Mouse (Mus musculus): Measurements from ENCODE around the gene Dyrk3.

The Dyrk3 gene

DNA sequence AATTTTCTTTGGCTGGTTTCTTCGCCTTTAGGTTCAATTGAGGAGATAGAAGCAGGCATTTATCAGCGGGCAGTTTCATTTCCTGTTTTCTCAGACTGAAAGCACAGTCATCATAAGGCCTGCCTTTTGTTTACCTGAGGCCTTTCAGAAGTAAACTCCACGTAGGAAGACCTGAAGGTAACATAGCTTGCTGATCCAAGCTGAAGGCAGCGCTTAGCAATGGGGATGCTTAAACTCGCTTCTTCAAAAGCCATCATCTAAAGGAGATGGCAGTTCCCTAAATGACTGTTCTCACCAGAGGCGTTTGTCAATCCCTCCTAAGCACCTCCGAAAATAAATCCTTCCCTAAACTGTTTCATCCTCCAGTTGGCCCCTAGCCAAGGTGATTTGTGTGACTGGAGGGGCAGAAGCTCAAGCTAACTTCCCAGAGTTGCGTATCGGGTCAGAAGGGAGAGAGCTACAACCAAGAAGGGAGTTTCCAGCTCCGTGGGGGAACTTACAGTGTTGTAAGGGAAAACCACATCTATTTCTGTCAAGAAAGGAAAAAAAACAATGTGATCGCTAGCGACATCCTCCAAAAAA, 27.5 kb downstream of the Dyrk3 start:
- DNase-seq (ENCODE audit: low spot score): no peak

GRCm38 (mm10) chr1:131107575-131108308, 30.4 kb downstream of the Dyrk3 start:
- DNase-seq (ENCODE audit: low spot score): no peak

- DNase-seq (ENCODE audit: low spot score): no peak
These were observed 34.2 kb downstream of the Dyrk3 start for GRCm38 (mm10) chr1:131103776-131104424.

DNA sequence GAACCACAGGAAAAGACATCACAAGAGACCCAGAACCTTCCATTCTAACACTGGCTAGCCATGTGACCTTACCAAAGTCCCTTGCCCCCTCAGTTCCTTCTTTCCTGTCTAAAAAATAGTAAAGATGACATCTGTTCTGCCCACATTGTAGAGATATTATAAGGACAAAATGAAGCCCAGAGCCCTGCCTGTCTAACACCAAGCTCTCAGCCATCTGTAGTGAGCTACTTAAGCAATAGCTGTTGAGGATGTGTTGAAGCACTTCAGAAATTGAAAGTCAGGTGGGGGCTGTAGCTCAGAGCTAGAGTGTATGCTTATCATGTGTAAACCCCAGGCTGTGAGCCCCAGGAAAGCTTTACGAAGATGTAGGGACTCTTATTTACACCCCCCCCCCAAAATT, 37.3 kb downstream of the Dyrk3 start:
- no peak for DNase-seq (ENCODE audit: low spot score)

DNA sequence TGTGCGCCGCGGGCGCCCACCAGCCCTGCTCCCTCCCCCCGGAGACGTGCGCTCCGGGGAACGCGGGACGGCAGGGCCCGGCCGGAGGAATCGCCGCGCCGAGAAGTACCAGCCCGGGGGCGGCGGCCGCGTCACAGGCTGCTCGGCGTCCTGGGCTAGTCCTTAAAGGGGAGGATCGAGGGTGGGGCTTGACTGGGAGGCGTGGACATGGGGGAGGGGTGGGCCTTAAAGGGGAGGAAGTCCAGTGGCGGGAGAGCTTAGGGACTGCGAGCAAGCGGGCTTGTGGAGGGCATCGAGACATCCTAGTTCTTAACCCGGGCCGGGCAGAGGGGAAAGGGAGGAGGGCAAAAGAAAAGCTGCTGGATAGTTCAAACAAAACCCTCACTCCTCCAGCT, 40.4 kb downstream of the Dyrk3 start, which contains the start of gene Mapkapk2:
TSS of gene Mapkapk2 (minus strand) at position 127 of the 395 bp plus-strand sequence.
- DNase-seq (ENCODE audit: low spot score): peak; percentile 87

- DNase-seq (ENCODE audit: low spot score): peak; percentile 40
These were observed 41.1 kb downstream of the Dyrk3 start for GRCm38 (mm10) chr1:131096803-131097699.

GRCm38 (mm10) chr1:131096132-131096695, 41.9 kb downstream of the Dyrk3 start:
- no peak for DNase-seq (ENCODE audit: low spot score)

DNA sequence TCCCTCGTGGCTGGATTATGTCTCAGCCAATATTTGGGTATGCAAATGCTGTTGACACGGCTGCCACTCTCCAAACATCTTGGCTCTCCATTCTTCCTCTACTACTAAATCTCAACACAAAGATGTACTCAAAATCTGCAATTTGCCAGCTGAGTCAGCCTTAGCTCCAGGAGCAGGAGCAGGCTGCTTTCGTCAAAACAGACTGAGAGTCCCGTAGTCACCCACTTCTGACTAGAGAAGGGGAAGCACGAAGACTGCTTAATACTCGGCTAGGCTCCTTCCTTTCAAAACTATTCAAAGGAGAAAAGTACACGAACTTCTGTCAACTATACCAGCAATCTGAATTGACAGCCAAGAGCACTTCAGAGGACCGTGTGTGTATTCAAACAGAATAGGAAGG, 42.6 kb downstream of the Dyrk3 start:
- DNase-seq (ENCODE audit: low spot score): no peak

- DNase-seq (ENCODE audit: low spot score): no peak
These were observed 44.3 kb downstream of the Dyrk3 start for GRCm38 (mm10) chr1:131093889-131094288.

GRCm38 (mm10) chr1:131092846-131093245, 45.3 kb downstream of the Dyrk3 start:
- no peak for DNase-seq (ENCODE audit: low spot score)

DNA sequence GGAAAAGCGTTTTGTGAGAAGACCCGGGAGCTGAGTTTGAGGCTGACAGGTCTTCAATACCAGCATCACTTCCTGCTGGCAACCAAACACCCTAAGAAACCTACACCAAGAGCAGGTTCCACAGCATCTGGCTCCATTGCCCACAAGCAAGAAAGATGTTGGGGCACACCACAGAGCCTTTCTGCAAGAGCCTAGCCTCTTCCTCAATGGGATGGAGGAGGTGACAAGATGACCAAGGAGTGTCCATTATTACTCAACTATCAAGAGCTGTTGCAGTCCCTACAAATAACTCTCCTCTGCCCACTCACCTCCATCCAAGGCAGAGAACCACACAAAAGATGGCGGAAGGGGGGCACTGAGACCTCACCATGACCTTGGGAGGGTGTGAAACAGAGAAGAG, 46.0 kb downstream of the Dyrk3 start:
- DNase-seq (ENCODE audit: low spot score): no peak

DNA sequence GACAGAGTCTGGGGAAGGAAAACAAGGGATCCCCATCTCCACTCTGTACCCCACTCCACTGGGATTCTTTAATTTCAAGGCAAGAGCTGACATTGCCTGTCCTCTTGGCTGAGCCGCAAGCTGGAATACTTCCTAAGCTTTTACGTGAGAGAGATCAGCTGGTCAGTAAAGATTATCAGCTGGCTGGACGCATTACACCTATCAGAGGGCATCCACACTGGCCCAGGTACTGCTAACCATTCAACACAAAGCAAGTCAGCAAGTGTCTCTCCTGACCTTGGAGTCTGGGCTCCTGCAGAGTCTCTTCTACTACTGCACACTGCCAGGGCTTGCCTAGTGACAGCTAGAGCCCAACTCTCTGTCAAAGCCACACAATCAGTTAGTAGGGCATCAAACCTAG, 46.7 kb downstream of the Dyrk3 start:
- no peak for DNase-seq (ENCODE audit: low spot score)

GRCm38 (mm10) chr1:131090877-131091276, 47.3 kb downstream of the Dyrk3 start:
- DNase-seq (ENCODE audit: low spot score): no peak

DNA sequence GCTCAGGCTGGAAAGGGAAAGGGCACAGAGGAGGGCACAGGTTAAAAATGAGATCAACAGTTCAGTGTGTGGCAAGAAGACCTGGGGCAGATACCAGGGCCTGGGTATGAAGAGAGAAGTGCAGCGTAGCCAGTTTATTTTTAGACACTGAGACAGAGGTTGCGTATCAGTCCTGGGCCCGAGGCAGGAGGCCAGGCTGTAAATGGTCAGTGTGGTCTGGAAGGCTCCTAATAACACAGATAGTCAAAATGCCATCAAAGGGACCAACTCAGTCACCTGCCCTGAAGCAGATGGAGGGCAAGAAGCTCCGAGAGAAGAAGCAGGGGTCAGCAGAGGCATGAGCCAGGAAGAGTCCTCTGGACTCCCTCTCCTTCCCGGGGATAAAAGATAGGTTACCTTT, 47.9 kb downstream of the Dyrk3 start:
- no peak for DNase-seq (ENCODE audit: low spot score)

DNA sequence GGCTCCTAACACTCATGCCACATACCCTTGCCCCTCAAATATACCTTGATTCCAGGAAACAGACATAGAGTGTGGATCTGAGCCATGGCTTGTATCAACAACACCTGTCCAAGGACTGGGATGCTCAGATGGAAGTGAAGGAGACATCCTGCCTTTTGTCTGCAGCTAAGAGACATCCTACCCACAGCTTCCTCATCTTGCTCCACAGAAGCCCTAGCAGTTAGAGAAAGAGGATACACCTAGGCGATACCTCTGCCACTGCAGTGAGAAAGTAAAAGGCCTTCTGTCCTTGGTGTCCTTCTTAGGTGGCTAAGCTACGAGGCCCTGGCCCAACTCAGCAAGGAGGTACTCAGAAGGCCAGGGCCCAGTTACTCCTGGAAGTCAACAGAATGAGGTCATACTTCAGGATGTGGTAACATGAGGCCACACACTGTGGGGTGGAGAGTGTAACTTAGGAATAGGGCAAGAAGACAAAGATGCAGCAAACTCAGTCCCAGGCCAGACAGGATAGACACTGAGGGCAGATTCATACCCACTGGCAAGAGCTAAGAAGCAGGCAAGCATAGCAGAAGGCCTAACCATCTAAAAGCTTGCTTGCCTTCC, 48.5 kb downstream of the Dyrk3 start:
- no peak for DNase-seq (ENCODE audit: low spot score)

- DNase-seq (ENCODE audit: low spot score): no peak
These were observed 49.6 kb downstream of the Dyrk3 start for GRCm38 (mm10) chr1:131088547-131088946.

DNA sequence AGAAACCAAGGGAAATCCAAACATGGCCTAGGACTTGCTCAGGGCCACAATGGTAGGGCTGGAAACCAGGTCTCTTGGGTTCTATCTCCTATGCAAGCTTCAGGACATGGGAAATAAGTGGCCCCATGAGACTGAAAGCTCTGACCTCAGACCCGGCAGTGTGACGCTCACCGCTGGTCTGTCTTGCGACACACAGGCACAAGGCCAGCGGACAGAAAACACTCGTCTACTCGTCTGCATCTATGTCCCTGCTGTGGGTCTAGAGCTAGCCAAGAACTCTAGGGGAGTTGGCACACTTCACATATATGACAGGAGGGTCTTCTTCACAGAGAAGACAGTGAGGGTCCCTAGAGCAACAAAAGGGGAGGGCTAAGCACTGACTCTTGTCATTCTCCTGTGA, 51.2 kb downstream of the Dyrk3 start:
- DNase-seq (ENCODE audit: low spot score): no peak

GRCm38 (mm10) chr1:131085957-131086739, 52.0 kb downstream of the Dyrk3 start:
- no peak for DNase-seq (ENCODE audit: low spot score)

DNA sequence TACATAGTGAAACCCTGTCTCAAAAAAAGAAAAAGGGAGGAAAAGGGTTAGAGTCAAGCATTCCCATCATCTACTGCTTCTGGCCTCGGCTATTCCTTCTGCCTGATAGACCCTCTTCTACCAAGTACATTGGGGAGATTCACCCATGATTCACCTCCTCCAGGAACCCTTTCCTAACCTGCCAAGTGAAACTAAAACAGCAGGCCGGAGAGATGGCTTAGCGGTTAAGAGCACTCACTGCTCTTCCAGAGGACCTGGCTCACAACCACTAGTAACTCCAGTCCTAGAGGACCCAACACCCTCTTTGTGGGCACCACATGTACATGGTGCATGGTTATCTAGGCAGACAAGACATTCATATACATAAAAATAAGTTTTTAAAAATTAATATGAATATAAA, 52.9 kb downstream of the Dyrk3 start:
- no peak for DNase-seq (ENCODE audit: low spot score)

- no peak for DNase-seq (ENCODE audit: low spot score)
These were observed 53.9 kb downstream of the Dyrk3 start for GRCm38 (mm10) chr1:131084289-131084688.

GRCm38 (mm10) chr1:131083609-131084008, 54.5 kb downstream of the Dyrk3 start:
- DNase-seq (ENCODE audit: low spot score): no peak

Measured in ovary, postnatal 10 days (tissue).